Mouse (Mus musculus): ENCODE data around the gene Foxj3. TPM values are rescaled to one million over a fixed set of nuclear protein-coding genes. Genes with fewer than 3 reads are reported as not detected.
A peak's percentile ranks its signal among the peaks of the same experiment; 100 is the strongest.

Foxj3 gene
- polyA plus RNA-seq, 1 experiment from 2014 or later: 28.5 TPM

DNA sequence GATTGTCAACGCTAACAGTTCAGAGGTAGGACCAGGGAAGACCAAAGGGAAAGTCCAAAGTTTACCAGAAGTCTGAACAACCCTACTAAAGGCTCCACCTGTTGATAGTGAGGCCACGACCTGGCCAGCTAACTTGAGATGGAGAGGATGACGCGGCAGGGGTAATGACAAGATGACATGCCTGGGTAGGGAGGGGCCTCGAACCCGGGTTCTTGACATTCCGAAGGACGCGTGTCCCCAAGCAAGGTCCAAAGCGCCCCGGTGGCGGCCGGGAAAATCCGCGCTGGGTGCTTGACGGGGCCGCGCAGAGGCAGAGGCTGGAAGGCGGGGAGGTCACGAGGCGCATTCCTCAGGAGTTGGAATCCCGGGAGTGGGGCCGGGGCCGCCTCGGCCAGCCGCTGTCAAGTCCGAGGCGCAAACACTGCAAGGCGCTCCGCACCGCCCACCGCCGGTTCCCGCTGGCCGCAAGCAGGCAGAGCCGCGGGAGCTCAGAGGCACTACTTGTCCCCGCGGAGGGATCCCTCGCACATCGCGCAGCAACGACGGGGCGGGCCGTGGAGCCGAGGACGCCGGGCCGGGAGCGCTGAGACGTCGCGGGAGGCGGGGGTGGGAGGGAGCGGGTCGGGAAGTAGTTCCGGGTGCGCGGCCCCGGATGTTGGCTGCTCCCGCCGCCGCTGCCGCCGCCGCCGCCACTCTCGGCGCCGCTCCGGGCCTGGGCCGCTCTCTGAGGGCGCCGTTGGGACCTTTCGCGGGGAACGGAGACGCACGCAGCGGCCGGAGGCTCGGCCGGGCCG is 2.4 kb downstream of the Foxj3 start, which contains the start of gene Frg2f1:
TSS of gene Frg2f1 (minus strand) at position 499 of the 794 bp plus-strand sequence.
- peak; percentile 92 for ATAC-seq (ENCODE audit: insufficient read depth)
- TF ChIP-seq CTCF (IDR thresholded peaks at IDR 0.05; ENCODE audit: low read depth): no peak

DNA sequence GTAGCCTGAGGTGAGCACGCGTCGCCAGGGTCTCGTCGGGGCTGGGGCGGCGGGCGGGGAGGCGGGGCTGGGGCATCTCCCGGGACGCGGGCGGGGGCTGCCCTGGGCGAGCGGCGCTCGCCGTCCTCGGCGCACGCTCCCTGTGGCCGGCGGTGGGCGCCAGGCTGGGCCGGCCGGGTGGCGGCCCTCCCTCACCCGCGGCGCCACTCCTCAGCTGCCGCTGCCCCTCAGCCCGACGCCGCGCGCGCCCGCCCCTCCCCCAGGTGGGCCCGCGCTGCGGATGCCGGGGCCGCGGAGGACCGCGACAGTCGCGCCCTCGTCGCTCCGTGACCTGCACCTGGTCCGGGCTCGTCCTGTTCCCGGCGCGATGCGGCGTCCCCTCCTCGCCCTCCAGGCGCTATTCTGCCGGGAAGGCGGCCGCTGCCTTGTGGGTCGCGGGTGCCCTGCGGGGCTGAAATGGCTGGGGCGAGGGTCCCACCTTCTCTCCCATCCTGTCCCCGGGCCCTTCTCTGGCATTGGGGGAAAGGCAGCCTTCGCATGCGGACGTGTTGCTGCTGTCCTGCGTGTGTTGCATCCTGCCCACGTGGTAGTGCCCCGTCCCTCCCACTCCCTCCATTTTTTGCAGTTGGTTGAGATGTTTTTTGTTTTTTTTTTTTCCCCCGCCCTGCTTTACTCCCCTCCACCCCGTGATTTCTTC is 3.2 kb downstream of the Foxj3 start:
- Histone ChIP-seq H3K4me1 (ENCODE audit: insufficient read depth) (no peaks in the 10 kb centered on the region; the same call in 1 of the 2 replicates), H3K27me3 (ENCODE audit: insufficient read depth, low read length) (no peaks in the 10 kb centered on the region), H3K9ac (peak overlapping the region; percentile 96), H3K4me3 (ENCODE audit: low read depth, low read length) (peak overlapping the region; percentile 94), H3K27ac (ENCODE audit: low read depth) (peak overlapping the region; percentile 98), H3K9me3 (ENCODE audit: low read depth, low read length) (no peaks in the 10 kb centered on the region), H3K36me3 (ENCODE audit: insufficient read depth) (no peaks in the 10 kb centered on the region), H3K4me2 (peak overlapping the region; percentile 84)
- WGBS: under 1% methylated on average over 52 of the region's 76 CpGs
- ATAC-seq (ENCODE audit: insufficient read depth): peak; percentile 78
- DNase-seq: peak; percentile 67
- no peak for TF ChIP-seq CTCF (IDR thresholded peaks at IDR 0.05; ENCODE audit: low read depth)

More for the DNA sequence above, 2.4 kb downstream of the Foxj3 start, which contains the start of gene Frg2f1:
- Histone ChIP-seq H3K4me1 (ENCODE audit: insufficient read depth) (no peaks in the 10 kb centered on the region; the same call in 1 of the 2 replicates), H3K36me3 (ENCODE audit: insufficient read depth) (no peaks in the 10 kb centered on the region), H3K9me3 (ENCODE audit: low read depth, low read length) (no peaks in the 10 kb centered on the region), H3K27ac (ENCODE audit: low read depth) (peak within 1 kb of the TSS; percentile 98), H3K4me2 (peak within 1 kb of the TSS; percentile 84), H3K4me3 (ENCODE audit: low read depth, low read length) (peak within 1 kb of the TSS; percentile 94), H3K27me3 (ENCODE audit: insufficient read depth, low read length) (no peaks in the 10 kb centered on the region), H3K9ac (peak within 1 kb of the TSS; percentile 96)
- peak; percentile 96 for DNase-seq
- WGBS: under 1% methylated on average over 74 of the region's 85 CpGs

- H3K4me3 ChIP-seq (ENCODE audit: low read depth, low read length): peak overlapping the region; percentile 94
- H3K9me3 ChIP-seq (ENCODE audit: low read depth, low read length): no peaks in the 10 kb centered on the region
- no peaks in the 10 kb centered on the region for H3K27me3 ChIP-seq (ENCODE audit: insufficient read depth, low read length)
- H3K9ac ChIP-seq: peak overlapping the region; percentile 96
- ATAC-seq (ENCODE audit: insufficient read depth): no peak
- H3K4me1 ChIP-seq (ENCODE audit: insufficient read depth): no peaks in the 10 kb centered on the region; the same call in 1 of the 2 replicates
- H3K4me2 ChIP-seq: peak overlapping the region; percentile 84
- no peak for DNase-seq
- TF ChIP-seq CTCF (IDR thresholded peaks at IDR 0.05; ENCODE audit: low read depth): no peak
- no peaks in the 10 kb centered on the region for H3K36me3 ChIP-seq (ENCODE audit: insufficient read depth)
- 2% methylated on average over 10 of the region's 10 CpGs for WGBS
- peak overlapping the region; percentile 98 for H3K27ac ChIP-seq (ENCODE audit: low read depth)
Measured at GRCm38 (mm10) chr4:119540533-119540890, 3.7 kb downstream of the Foxj3 start.

GRCm38 (mm10) chr4:119550864-119551263 is 14.1 kb downstream of the Foxj3 start:
- Histone ChIP-seq H3K4me3 (ENCODE audit: low read depth, low read length) (no peak overlapping the region), H3K27ac (ENCODE audit: low read depth) (no peak overlapping the region), H3K4me1 (ENCODE audit: insufficient read depth) (no peaks in the 10 kb centered on the region), H3K9me3 (ENCODE audit: low read depth, low read length) (no peaks in the 10 kb centered on the region), H3K9ac (no peak overlapping the region), H3K36me3 (ENCODE audit: insufficient read depth) (no peaks in the 10 kb centered on the region), H3K4me2 (no peak overlapping the region), H3K27me3 (ENCODE audit: insufficient read depth, low read length) (no peaks in the 10 kb centered on the region)
- WGBS: 61% methylated on average over 1 of the region's 1 CpGs
- TF ChIP-seq CTCF (IDR thresholded peaks at IDR 0.05; ENCODE audit: low read depth): no peak
- DNase-seq: no peak
- ATAC-seq (ENCODE audit: insufficient read depth): no peak

DNA sequence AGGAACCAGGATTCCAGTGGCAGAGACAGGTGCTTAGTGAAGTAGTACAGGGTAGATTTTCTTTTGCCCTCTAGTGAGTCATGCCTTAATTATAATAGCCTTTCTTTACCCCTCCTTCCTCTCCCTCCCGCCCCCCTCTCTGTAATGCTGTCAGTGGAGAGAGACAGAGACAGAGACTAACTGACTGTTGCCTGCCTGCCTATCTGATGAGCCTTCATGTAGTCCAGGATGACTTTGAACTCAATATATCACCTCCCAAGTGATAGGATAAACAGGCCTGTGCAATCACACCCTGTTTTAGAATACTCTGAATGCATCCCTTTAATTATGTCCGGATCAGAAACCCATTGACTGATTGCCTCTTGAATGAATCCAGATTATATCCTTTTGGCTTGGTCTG is 18.7 kb downstream of the Foxj3 start:
- Histone ChIP-seq H3K4me2 (no peak overlapping the region), H3K9ac (no peak overlapping the region), H3K4me1 (ENCODE audit: insufficient read depth) (no peaks in the 10 kb centered on the region), H3K4me3 (ENCODE audit: low read depth, low read length) (no peak overlapping the region), H3K27me3 (ENCODE audit: insufficient read depth, low read length) (no peaks in the 10 kb centered on the region), H3K9me3 (ENCODE audit: low read depth, low read length) (no peaks in the 10 kb centered on the region), H3K27ac (ENCODE audit: low read depth) (no peak overlapping the region), H3K36me3 (ENCODE audit: insufficient read depth) (no peaks in the 10 kb centered on the region)
- ATAC-seq (ENCODE audit: insufficient read depth) (no peak), DNase-seq (no peak)
- no peak for TF ChIP-seq CTCF (IDR thresholded peaks at IDR 0.05; ENCODE audit: low read depth)
- 58% methylated on average over 2 of the region's 2 CpGs for WGBS

GRCm38 (mm10) chr4:119563136-119563535 is 26.3 kb downstream of the Foxj3 start:
- DNase-seq: no peak
- H3K4me3 ChIP-seq (ENCODE audit: low read depth, low read length): no peak overlapping the region
- no peak overlapping the region for H3K9ac ChIP-seq
- no peak overlapping the region for H3K4me2 ChIP-seq
- no peak for ATAC-seq (ENCODE audit: insufficient read depth)
- H3K27ac ChIP-seq (ENCODE audit: low read depth): no peak overlapping the region
- H3K27me3 ChIP-seq (ENCODE audit: insufficient read depth, low read length): no peaks in the 10 kb centered on the region
- TF ChIP-seq CTCF (IDR thresholded peaks at IDR 0.05; ENCODE audit: low read depth): no peak
- H3K4me1 ChIP-seq (ENCODE audit: insufficient read depth): no peaks in the 10 kb centered on the region
- 0 out of 2 replicates have a peak, but pooled peaks cover 13% of the 10 kb centered on the region for H3K36me3 ChIP-seq (ENCODE audit: insufficient read depth)
- H3K9me3 ChIP-seq (ENCODE audit: low read depth, low read length): no peaks in the 10 kb centered on the region

GRCm38 (mm10) chr4:119566322-119566835 is 29.6 kb downstream of the Foxj3 start:
- Histone ChIP-seq H3K36me3 (ENCODE audit: insufficient read depth) (0 out of 2 replicates have a peak, but pooled peaks cover 13% of the 10 kb centered on the region), H3K9me3 (ENCODE audit: low read depth, low read length) (no peaks in the 10 kb centered on the region), H3K4me3 (ENCODE audit: low read depth, low read length) (no peak overlapping the region), H3K27me3 (ENCODE audit: insufficient read depth, low read length) (no peaks in the 10 kb centered on the region), H3K4me1 (ENCODE audit: insufficient read depth) (no peaks in the 10 kb centered on the region), H3K27ac (ENCODE audit: low read depth) (no peak overlapping the region; the same call in 1 of the 2 replicates), H3K9ac (no peak overlapping the region), H3K4me2 (no peak overlapping the region)
- DNase-seq (peak; percentile 71), ATAC-seq (ENCODE audit: insufficient read depth) (peak; percentile 44; the same call in 1 of the 2 replicates)
- WGBS: 59% methylated on average over 4 of the region's 4 CpGs
- TF ChIP-seq CTCF (IDR thresholded peaks at IDR 0.05; ENCODE audit: low read depth): no peak
